Mouse (Mus musculus): ENCODE data around the gene Defa30.
"Not testable (repeated sequence)": the region's sequence is repeated elsewhere in the genome, so short reads cannot be mapped to it uniquely, and the experiment has no call there.

Gene Defa30

DNA sequence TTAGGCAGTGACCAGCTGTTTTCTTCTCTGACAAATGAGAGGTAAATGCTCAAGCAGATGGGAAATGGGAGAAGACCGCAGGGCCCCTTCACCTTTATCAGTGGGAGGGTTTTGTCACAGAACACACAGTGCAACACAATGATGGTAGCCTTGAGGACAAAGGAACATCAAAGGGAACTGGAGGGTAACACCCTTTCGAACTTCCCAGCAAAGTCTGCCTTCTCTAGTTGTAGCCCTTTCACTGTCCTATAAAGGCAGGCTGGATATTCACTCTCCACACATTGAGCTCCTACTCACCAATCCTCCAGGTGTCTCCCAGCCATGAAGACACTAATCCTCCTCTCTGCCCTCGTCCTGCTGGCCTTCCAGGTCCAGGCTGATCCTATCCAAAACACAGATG, at the start of gene Defa30:
Defa30 (plus strand) TSS at position 301 of the 400 bp plus-strand sequence.
- DNase-seq (ENCODE audit: low read depth, low spot score), result not testable (repeated sequence)

DNA sequence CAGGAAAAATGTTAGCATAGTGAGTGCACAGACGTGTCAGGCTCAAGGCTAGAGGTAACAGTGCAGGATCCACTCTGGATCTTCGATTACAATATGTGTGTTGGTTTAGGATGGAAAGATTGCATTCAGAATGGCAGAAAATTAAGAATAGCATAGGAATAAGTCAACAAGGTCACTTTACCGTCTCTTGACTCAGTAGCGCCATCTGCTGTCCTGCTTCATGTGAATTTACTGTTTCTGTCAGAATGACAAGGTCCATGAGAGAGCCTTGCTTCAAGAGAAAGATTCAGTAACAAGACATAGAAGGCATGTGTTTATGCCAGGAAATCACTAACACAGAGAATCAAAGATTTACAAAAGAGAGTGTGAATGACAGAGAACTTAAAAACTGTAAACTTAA, 41.3 kb upstream of the Defa30 start:
- peak; percentile 53 for DNase-seq (ENCODE audit: low read depth, low spot score)

DNA sequence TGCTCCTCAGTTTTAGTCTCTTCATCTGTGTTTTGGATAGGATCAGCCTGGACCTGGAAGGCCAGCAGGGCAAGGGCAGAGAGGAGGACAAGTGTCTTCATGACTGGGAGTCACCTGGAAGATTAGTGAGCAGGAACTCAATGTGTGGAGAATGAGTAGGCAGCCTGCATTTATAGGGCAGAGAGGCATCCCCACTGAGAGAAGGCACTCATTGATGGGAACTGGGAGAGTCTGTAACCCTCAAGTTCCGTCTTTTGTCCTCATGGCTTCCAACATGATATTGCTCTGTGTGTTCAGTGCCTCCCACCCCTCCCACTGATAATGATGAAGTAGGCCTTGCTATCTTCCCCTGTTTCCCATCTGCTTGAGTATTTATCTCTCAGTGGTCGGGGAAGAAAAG, 38.5 kb upstream of the Defa30 start, which contains the start of gene Gm14851:
Gm14851 (minus strand) TSS at position 101 of the 400 bp plus-strand sequence.
- DNase-seq (ENCODE audit: low read depth, low spot score), result not testable (repeated sequence)

DNA sequence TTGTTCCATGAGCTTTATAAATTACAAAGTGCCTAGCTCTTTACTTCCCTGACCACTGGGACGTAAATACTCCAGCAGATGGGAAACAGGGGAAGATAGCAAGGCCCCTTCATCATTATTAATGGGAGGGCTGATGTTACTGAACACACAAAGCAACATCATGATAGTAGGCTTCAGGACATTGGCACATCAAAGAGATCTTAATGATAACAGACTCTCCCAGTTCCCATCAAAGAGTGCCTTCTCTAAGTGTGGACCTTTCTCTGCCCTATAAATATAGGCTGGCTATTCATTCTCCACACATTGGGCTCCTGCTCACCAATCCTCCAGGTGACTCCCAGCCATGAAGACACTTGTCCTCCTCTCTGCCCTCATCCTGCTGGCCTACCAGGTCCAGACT, 27.5 kb downstream of the Defa30 start, which contains the start of gene Defa22:
Defa22 (plus strand) TSS at position 301 of the 400 bp plus-strand sequence.
- not testable (repeated sequence) for DNase-seq (ENCODE audit: low read depth, low spot score)
